Mouse (Mus musculus): ENCODE results near the gene Sema4d. TPM values are rescaled to one million over a fixed set of nuclear protein-coding genes. Genes with fewer than 3 reads are reported as not detected.

The Sema4d gene
- total and polyA plus RNA-seq, 3 experiments: 12.8 to 67.1 (median 16.7) TPM

DNA sequence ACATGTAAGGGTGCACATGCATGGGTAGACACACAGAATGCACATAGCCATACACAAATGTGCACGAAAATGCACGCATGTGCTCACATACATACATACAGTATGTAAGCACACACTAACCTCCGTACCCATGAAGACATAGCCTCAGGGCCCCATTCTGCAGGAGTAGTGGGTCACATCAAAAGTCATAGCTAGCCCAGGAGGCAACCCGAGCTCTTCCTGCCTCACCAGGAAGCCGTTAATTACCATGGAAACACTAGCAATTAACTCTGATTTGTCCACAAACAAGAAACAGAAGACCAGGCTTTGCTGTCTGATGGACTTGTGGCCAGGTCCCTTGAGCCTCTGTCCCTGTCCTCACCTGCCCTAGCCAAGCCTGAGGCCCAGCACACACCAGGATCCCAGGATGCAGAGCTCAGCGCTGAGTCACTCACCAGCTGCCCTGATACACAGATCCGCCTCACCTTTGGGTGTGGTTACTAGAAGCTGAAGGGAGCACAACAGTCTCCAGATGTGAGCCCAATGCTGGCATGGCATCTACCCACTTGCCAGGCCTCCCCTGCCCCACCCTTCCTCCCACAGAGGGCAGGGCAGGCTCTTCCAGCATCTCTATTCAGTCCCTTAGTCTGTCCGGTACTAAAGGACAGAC lies 67.5 kb downstream of the Sema4d start:
- Histone ChIP-seq H3K27me3 (replicated peaks) (no peaks in the 10 kb centered on the region), H3K4me1 (ENCODE audit: control insufficient read depth in 1 of 2, insufficient read depth in 2 of 2) (peaks cover 27 to 71% of the 10 kb centered on the region in 2 experiments), H3K27ac (ENCODE audit: insufficient read depth, low read depth) (no peak overlapping the region), H3K4me2 (ENCODE audit: insufficient read depth, low read depth, poor library complexity, severe bottlenecking) (no peak overlapping the region), H3K9me3 (replicated peaks; ENCODE audit: low read length) (peaks cover 2% of the 10 kb centered on the region), H3K79me2 (replicated peaks; ENCODE audit: control insufficient read depth, extremely low read depth, insufficient read depth, poor library complexity, severe bottlenecking) (no peaks in the 10 kb centered on the region; the same call in 1 of the 2 replicates), H3K4me3 (replicated peaks in 1 of 3; ENCODE audit: low read depth in 2 of 3, low read length in 2 of 3, poor library complexity in 1 of 3) (no peak overlapping the region), H3K36me3 (replicated peaks in 1 of 2; ENCODE audit: control insufficient read depth in 1 of 2, insufficient read depth in 1 of 2, low read length in 1 of 2) (peaks cover 34 to 81% of the 10 kb centered on the region in 2 experiments), H3K9ac (ENCODE audit: insufficient read depth, low read depth) (no peak overlapping the region)
- DNase-seq (ENCODE audit: extremely low read depth): no peak
- no peak for TF ChIP-seq USF1 (IDR thresholded peaks at IDR 0.05; ENCODE audit: low read depth, low read length)
- no peak for TF ChIP-seq SMC3 (IDR thresholded peaks at IDR 0.05; ENCODE audit: low read depth, low read length)
- TF ChIP-seq EP300 (IDR thresholded peaks at IDR 0.05; ENCODE audit: low read length): no peak
- no peak for TF ChIP-seq JUN (IDR thresholded peaks at IDR 0.05; ENCODE audit: insufficient read depth, low read depth, low read length)
- no peak for TF ChIP-seq CTCF (conservative IDR thresholded peaks at IDR 0.05 in 1 of 2, IDR thresholded peaks at IDR 0.05 in 1 of 2; ENCODE audit: low read depth in 2 of 2, low read length in 2 of 2)
- TF ChIP-seq ZKSCAN1 (IDR thresholded peaks at IDR 0.05; ENCODE audit: borderline replicate concordance, low read depth, low read length): no peak
- no peak for TF ChIP-seq BHLHE40 (IDR thresholded peaks at IDR 0.05; ENCODE audit: low read depth, low read length)
- TF ChIP-seq NRF1 (IDR thresholded peaks at IDR 0.05; ENCODE audit: low read depth, low read length): no peak
- no peak for TF ChIP-seq NELFE (IDR thresholded peaks at IDR 0.05; ENCODE audit: low read depth, low read length)
- TF ChIP-seq UBTF (IDR thresholded peaks at IDR 0.05; ENCODE audit: low read depth, low read length): no peak
- dilution Hi-C loops (cut with MboI; ENCODE audit: extremely low pct_ligation_motif_present, extremely low pct_unique_long_range_greater_than_20kb, low sequenced_read_pairs) (no loop called here), in situ Hi-C loops (cut with MboI; ENCODE audit: low pct_ligation_motif_present, low pct_unique_long_range_greater_than_20kb, low sequenced_read_pairs) (no loop called here)

DNA sequence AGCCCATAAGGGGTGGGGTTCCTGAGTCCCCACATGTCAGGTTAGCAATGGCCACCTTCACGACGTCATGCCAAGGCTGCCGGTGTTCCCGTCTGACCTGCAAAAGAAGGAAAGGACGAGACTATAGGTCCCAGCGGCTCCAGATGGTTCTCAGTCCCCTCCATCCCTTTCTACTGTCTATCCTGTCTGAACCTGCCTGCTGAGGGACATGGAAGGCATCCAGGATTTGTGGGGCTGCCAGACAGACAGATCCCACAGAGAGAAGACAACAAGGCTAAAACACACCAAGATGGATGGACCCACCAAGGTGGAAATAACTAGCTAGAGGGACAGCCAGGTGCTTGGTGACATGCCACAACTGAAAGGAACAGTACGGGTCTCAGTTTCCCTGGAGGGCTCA lies 68.1 kb downstream of the Sema4d start:
- TF ChIP-seq USF1 (IDR thresholded peaks at IDR 0.05; ENCODE audit: low read depth, low read length): no peak
- no peak for TF ChIP-seq MYC (IDR thresholded peaks at IDR 0.05; ENCODE audit: low read depth, low read length)
- no peak for TF ChIP-seq CTCF (conservative IDR thresholded peaks at IDR 0.05 in 1 of 2, IDR thresholded peaks at IDR 0.05 in 1 of 2; ENCODE audit: low read depth in 2 of 2, low read length in 2 of 2)
- TF ChIP-seq MAZ (IDR thresholded peaks at IDR 0.05; ENCODE audit: low read depth, low read length): no peak
- no peak for TF ChIP-seq ZKSCAN1 (IDR thresholded peaks at IDR 0.05; ENCODE audit: borderline replicate concordance, low read depth, low read length)
- TF ChIP-seq CHD1 (IDR thresholded peaks at IDR 0.05; ENCODE audit: low read depth, low read length): no peak
- Histone ChIP-seq H3K4me3 (replicated peaks in 1 of 3; ENCODE audit: low read depth in 2 of 3, low read length in 2 of 3, poor library complexity in 1 of 3) (no peak overlapping the region), H3K79me2 (replicated peaks; ENCODE audit: control insufficient read depth, extremely low read depth, insufficient read depth, poor library complexity, severe bottlenecking) (no peaks in the 10 kb centered on the region; the same call in 1 of the 2 replicates), H3K4me1 (ENCODE audit: control insufficient read depth in 1 of 2, insufficient read depth in 2 of 2) (peaks cover 25 to 71% of the 10 kb centered on the region in 2 experiments), H3K36me3 (replicated peaks in 1 of 2; ENCODE audit: control insufficient read depth in 1 of 2, insufficient read depth in 1 of 2, low read length in 1 of 2) (peaks cover 33 to 81% of the 10 kb centered on the region in 2 experiments), H3K4me2 (ENCODE audit: insufficient read depth, low read depth, poor library complexity, severe bottlenecking) (no peak overlapping the region), H3K9ac (ENCODE audit: insufficient read depth, low read depth) (no peak overlapping the region), H3K27me3 (replicated peaks) (no peaks in the 10 kb centered on the region), H3K9me3 (replicated peaks; ENCODE audit: low read length) (peaks cover 2% of the 10 kb centered on the region), H3K27ac (ENCODE audit: insufficient read depth, low read depth) (no peak overlapping the region)
- no peak for DNase-seq (ENCODE audit: extremely low read depth)
- in situ Hi-C loops (cut with MboI; ENCODE audit: low pct_ligation_motif_present, low pct_unique_long_range_greater_than_20kb, low sequenced_read_pairs) (no loop called here), dilution Hi-C loops (cut with MboI; ENCODE audit: extremely low pct_ligation_motif_present, extremely low pct_unique_long_range_greater_than_20kb, low sequenced_read_pairs) (no loop called here)

All from CH12.LX (cell line).